Mouse (Mus musculus) kidney, adult 18-20 months (tissue): ENCODE results near the gene Vcan.

Experiments used
- DNase-seq: peaks from one replicate; pipeline ENCODE4 v3.0.0; 2021

The Vcan gene

DNA sequence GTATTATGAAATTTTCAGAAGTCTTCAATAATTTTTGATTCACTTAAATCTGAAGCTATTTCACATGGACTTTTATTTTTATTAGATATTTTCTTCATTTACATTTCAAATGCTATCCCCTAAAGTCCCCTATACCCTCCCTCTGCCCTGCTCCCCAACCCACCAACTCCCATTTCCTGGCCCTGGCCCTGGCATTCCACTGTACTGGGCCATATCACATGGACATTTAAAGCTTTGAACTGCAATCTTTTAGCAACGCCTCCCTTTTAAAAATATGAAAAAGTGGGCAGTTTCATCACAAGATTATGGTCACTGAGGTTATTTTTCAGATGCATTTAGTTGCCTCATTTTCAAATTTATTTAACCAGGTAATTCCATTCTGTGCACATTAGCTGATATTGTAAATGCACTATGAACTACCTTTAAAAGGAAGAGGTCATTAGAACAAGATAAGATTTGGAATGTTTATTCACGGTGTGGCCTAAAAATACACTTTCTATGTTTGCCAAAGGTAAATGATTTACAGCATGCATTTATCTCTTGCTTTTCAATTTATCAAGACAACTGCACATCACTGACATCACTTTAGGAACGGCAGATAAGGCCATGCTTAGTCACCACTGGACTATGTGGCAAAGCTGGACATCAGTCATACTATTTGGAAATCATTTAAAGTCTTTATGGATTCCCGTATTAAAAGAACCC is 32.7 kb downstream of the Vcan start:
- DNase-seq: no peak

DNA sequence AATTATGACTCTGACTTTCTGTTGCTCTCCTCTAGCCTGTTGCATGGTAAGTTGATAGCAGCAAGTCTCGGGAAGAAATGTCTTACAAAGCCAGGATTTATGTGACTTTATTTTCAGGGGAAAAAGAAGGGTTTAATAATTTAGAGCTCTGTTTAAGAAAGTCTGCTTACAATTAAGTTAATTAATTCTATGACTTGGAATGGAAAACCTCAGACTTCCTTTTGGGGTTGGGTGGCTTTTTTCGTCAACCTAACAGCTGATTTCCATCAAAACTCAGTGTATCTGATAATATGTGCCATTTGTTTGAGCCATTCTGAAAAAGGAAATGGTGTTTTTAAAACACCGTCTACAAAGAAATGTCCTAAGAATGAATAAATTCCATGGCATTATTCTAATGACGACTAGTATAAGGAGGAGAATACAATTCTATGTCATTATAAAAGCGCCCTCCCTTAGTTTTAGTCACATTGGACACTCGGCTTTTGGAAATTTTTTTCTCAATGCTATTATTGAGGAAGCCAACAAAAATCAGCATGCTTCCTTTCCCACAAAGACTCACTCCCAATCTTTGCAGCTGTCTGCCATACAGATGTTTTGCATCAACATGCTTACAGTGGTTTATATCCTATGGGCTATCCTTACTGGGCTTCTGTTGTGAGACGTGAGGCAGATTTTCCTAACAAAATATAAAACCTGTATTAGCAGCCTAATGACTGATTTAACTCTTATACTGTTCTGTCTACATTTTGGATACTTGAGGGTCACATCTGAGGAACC is 34.0 kb downstream of the Vcan start:
- DNase-seq: no peak

DNA sequence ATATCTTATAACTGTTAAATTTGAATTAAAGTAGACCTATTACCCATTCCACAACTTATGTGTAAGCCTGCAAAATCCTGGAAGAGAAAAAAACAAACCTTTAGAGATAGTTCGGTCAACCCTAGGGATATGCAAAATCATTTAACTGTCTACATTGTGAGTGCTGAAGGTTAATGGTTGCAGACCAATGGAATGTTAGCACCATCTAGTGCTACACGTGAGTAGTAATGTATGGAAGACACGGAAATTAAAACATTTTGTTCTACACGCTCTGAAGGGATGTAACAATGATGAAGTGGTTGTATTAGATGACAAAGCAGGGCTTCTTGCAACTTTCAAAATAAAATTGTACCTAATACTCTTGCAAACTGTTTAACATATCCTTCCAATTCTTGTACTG is 39.9 kb downstream of the Vcan start:
- no peak for DNase-seq

GRCm38 (mm10) chr13:89699998-89700555 is 42.2 kb downstream of the Vcan start:
- no peak for DNase-seq

DNA sequence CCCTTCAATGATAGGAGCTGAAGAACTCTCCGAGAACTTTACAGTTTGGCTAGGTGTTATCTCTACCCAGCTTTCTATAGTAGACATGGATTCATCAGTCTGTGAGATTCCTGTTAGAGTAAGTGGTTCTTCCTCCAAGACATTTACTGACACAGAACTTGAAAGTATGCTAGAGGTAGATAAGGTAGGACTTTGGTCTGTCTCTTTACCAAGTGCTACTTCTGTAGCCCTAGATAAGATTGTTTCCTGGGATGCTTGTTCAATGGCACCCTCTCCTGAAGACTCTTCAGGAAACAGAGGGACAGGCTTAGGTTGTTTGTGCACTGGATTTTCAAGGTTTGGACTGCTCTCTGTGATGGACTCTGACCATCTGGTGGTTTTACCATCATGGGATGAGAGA is 49.7 kb downstream of the Vcan start:
- no peak for DNase-seq

GRCm38 (mm10) chr13:89683490-89683889 is 58.8 kb downstream of the Vcan start:
- no peak for DNase-seq

DNA sequence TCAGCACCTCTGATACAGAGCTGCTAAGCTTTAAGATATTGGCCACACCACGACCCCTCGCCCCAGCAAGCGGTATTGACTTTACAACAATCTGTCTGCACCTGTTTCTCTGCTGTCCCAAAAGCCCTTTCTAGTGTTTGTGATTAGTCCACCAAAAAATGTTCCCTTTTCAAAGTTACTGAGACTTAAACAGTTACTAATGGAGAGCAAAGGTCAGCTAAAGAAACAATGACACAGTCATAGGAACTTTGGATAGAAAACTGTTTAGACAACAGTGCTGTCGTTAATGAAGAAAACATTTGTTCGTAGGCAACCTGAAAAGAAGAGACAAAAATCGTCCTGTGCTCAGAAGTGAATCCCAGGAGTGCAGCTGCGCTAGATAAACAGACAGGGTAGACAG is 60.1 kb downstream of the Vcan start:
- DNase-seq: no peak

DNA sequence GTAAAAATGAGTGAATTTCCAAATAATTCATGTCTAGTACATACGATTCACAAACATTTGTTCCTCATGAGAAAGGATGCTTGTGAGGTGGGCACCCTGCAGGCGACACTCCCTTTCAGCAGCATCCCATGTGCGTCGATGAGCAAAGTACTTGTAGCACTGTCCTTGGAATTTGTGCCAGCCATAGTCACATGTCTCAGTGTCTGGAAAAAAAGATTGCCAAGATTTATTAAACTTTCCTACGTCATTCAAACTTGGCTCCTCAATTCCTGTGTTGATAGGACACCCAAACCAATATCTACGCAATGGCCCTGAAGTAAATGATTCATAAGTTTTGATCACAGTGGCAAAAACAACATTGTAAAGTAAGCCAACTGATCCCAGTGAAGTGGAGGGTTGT is 62.6 kb downstream of the Vcan start:
- no peak for DNase-seq

DNA sequence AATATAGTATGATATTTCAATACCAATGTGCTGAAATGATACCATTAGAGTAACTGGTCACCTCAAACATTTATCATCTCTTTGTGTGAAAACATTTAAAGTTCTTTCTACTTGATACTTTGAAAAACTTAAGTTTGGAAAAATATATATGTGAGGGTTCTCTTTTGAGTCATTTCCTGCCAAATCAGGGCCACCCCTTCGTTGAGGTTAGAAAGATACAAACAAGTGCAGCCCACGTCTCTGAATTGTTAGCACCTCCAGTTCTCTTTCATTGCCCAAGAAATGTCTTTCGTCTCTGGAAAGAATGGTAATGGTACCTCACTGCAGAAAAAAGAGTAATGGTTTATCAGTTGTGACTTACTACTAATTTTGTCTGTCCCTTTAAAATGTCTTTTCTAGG is 71.8 kb downstream of the Vcan start:
- DNase-seq: no peak

GRCm38 (mm10) chr13:89668981-89669880 is 73.1 kb downstream of the Vcan start:
- no peak for DNase-seq

DNA sequence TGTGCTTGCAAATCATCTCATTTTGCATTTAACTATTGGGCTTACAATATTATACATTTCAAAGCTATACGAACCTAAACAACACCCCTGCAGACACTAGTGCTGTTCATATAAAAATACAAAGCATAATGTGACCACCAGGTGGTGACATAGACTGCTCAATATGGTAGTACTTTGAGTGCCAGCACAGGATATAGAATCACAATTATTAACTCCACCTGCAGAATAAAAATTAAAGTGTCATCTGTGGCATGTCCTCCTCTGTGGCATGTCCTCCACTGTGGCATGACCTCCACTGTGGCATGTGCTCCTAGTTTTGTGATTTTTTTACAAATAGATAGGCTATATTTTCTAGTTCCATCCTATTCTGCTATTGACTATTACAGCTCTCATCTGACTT is 74.2 kb downstream of the Vcan start:
- DNase-seq: peak; percentile 9

- DNase-seq: no peak
Observed at GRCm38 (mm10) chr13:89661688-89662087, 80.6 kb downstream of the Vcan start.

DNA sequence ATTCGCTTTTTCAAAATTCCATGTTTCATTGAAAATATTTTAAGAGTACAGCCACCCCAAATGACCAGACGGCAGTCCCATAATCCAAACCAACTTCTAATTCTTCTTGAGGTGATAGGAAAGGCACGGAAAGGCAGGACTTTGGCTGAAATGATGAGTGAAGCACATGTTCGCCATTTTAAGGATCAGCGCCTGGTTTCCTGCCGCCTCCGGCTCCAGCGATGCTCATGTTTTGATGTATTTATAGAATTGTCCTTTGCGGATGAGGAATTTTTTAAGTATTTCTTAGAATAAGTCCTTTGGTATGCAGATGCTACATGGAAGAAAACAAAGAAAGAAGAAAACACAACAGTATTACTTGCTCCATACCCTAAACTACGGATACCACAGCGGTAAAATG is 85.3 kb downstream of the Vcan start:
- no peak for DNase-seq

DNA sequence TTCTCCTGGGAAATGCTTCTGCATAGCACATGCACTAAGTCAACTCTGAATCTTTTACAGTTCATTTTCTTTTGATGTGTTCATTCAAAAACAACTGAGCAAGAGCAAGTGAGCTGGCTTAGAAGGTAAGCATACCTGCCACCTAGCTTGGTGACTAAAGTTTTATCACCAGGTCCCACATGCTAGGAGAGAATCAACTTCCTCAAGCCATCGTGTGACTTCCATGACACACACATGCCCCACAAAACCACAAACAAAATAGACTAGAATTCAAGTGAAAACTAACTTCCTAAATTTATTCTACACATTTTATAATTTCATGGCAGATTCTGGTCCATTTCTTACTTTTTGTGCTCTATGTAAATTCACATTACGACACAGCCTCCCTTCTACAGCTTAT is 89.0 kb downstream of the Vcan start:
- no peak for DNase-seq

DNA sequence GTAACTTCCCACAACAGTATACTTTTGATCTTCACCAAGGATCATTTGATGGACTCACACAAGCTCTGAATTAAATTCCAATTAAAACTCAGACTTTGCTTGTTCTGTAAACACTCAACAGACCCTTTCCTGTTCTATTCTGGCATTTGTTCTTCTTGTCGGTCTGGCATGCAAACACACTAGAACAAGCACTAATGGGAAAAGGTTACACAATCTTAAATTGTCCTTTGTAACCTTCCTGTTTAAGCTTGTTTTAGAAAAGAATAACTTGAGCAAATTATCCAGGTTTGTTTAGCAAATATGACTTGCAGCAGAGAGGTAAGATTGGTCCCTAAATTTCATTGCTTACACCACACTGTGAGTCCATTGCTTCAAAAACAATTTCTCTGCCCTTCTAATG is 89.5 kb downstream of the Vcan start:
- DNase-seq: no peak

- no peak for DNase-seq
Observed at GRCm38 (mm10) chr13:89645589-89645988, 96.7 kb downstream of the Vcan start.

GRCm38 (mm10) chr13:89637012-89637411 is 105.3 kb downstream of the Vcan start:
- DNase-seq: no peak

- DNase-seq: no peak
Observed at GRCm38 (mm10) chr13:89634137-89634683, 108.1 kb downstream of the Vcan start.

DNA sequence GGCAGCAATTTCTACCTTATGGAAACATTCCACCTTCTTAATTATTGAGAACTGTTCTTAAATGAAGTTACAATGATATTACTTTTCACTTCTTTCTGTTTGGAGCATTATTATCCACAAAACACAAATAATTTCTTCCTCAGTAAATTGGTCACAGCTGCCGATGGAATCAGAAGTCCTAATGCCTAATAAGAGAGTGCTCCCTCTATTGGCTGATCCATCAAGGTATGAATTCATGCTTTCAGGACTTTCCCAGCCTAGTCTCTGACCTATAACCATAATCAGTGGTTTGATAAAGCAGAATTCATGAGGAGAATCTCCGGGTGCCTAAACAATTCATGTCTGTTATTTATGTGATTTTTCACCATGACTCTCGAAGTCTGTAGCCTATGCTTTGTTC is 123.2 kb downstream of the Vcan start:
- DNase-seq: no peak

DNA sequence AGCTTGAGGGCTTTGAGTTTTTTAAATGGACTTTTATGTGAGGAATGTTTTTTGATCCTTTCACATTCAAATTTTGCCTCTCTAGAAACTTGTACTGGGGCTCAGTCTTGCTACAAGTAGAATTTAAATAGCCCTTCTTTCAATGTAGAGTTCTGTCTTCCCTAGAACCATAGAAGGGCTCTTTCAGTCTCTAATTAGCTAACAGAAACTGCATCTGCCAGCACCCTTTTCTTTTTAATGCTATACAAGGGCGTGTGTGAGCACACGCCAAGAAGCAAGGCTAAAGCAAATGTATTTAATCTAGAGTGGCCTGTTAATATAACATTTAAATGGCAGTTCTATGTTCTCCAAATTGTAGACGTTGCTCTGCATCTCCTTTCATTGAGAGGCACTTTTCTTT is 134.9 kb downstream of the Vcan start:
- no peak for DNase-seq
